Comparison of ENCODE assay signal across 11 mouse cellular contexts in genomic region chr9:48645648-48646126, GRCm38 (mm10). TPM values are rescaled to one million over a fixed set of nuclear protein-coding genes. Genes with fewer than 3 reads are reported as not detected.
DNase-seq lines count a peak whose midpoint lies in the region; ATAC-seq and TF ChIP-seq lines count a peak whose summit lies in the region.
"Had no signal": no experiment of that assay in that cellular context is flagged by ENCODE, and none has a peak within 500 bp of the region (broad histone marks: within the 10 kb centered on the region; RNA-seq: fewer than 3 reads in every experiment).

No protein-coding gene starts in this region.

- no peak overlapping the region for H3K9ac ChIP-seq in liver, postnatal 0 days (replicated peaks)
- H3K9ac ChIP-seq in neural tube, embryonic 15.5 days (replicated peaks): no peak overlapping the region
- H3K9ac ChIP-seq in hindbrain, embryonic 13.5 days: no peak overlapping the region
- H3K9ac ChIP-seq: forebrain, embryonic 15.5 days; hindbrain, embryonic 14.5 days had no signal

- intact Hi-C loops in heart, postnatal 14 days (cut with DNase I): loop anchor here (1.0 to 2.0 kb wide), 4 partner anchors 215 to 405 kb away; no protein-coding TSS in a partner anchor

- H3K27me3 ChIP-seq in heart, embryonic 10.5 days (ENCODE audit: insufficient read depth, poor library complexity, severe bottlenecking): peaks cover 20% of the 10 kb centered on the region
- H3K27me3 ChIP-seq in liver, postnatal 0 days (ENCODE audit: insufficient read depth, low read length): no peaks in the 10 kb centered on the region
- 0 out of 2 replicates have a peak, but pooled peaks cover 3% of the 10 kb centered on the region for H3K27me3 ChIP-seq in neural tube, embryonic 15.5 days (replicated peaks)
- H3K27me3 ChIP-seq in embryonic facial prominence, embryonic 10.5 days (replicated peaks; ENCODE audit: low read depth, poor library complexity, severe bottlenecking): peaks cover 20% of the 10 kb centered on the region
- H3K27me3 ChIP-seq in hindbrain, embryonic 13.5 days: peaks cover 8% of the 10 kb centered on the region; the same call in 1 of the 2 replicates

- ATAC-seq in liver, postnatal 0 days: no peak
- ATAC-seq in neural tube, embryonic 15.5 days (ENCODE audit: low FRiP score): 0 out of 2 replicates have a peak, but pooled peaks have one; percentile 14
- no peak for ATAC-seq in hindbrain, embryonic 13.5 days (ENCODE audit: low FRiP score)

- H3K4me1 ChIP-seq in heart, embryonic 10.5 days: peaks cover 34% of the 10 kb centered on the region
- peaks cover 22% of the 10 kb centered on the region for H3K4me1 ChIP-seq in liver, postnatal 0 days (ENCODE audit: insufficient read depth)
- H3K4me1 ChIP-seq in neural tube, embryonic 15.5 days: peaks cover 32% of the 10 kb centered on the region
- peaks cover 42% of the 10 kb centered on the region for H3K4me1 ChIP-seq in embryonic facial prominence, embryonic 10.5 days
- H3K4me1 ChIP-seq in hindbrain, embryonic 13.5 days (replicated peaks): peaks cover 37% of the 10 kb centered on the region

- TF ChIP-seq EP300 in liver, postnatal 0 days (IDR thresholded peaks at IDR 0.05; ENCODE audit: low read depth): no peak

- WGBS in heart, embryonic 10.5 days: 60% methylated on average over 4 of the region's 4 CpGs
- 45% methylated on average over 4 of the region's 4 CpGs for WGBS in liver, postnatal 0 days (ENCODE audit: insufficient replicate concordance)
- WGBS in neural tube, embryonic 15.5 days: 54% methylated on average over 4 of the region's 4 CpGs
- 63% methylated on average over 4 of the region's 4 CpGs for WGBS in embryonic facial prominence, embryonic 10.5 days
- WGBS in hindbrain, embryonic 13.5 days: 56% methylated on average over 4 of the region's 4 CpGs

- H3K36me3 ChIP-seq in heart, embryonic 10.5 days: no peaks in the 10 kb centered on the region
- H3K36me3 ChIP-seq in liver, postnatal 0 days (replicated peaks; ENCODE audit: insufficient read depth, low read length): no peaks in the 10 kb centered on the region
- no peaks in the 10 kb centered on the region for H3K36me3 ChIP-seq in neural tube, embryonic 15.5 days
- no peaks in the 10 kb centered on the region for H3K36me3 ChIP-seq in embryonic facial prominence, embryonic 10.5 days (replicated peaks)
- H3K36me3 ChIP-seq in hindbrain, embryonic 13.5 days: no peaks in the 10 kb centered on the region
- H3K36me3 ChIP-seq: forebrain, embryonic 15.5 days had no signal

- no peak overlapping the region for H3K4me3 ChIP-seq in heart, embryonic 10.5 days
- no peak overlapping the region for H3K4me3 ChIP-seq in liver, postnatal 0 days (ENCODE audit: low read depth, low read length)
- no peak overlapping the region for H3K4me3 ChIP-seq in neural tube, embryonic 15.5 days (replicated peaks)
- H3K4me3 ChIP-seq in embryonic facial prominence, embryonic 10.5 days: no peak overlapping the region
- no peak overlapping the region for H3K4me3 ChIP-seq in hindbrain, embryonic 13.5 days
- H3K4me3 ChIP-seq: forebrain, embryonic 15.5 days had no signal

- H3K27ac ChIP-seq in heart, embryonic 10.5 days: no peak overlapping the region
- no peak overlapping the region for H3K27ac ChIP-seq in liver, postnatal 0 days (ENCODE audit: low read depth)
- no peak overlapping the region for H3K27ac ChIP-seq in neural tube, embryonic 15.5 days (replicated peaks)
- no peak overlapping the region for H3K27ac ChIP-seq in embryonic facial prominence, embryonic 10.5 days (replicated peaks)
- no peak overlapping the region for H3K27ac ChIP-seq in hindbrain, embryonic 13.5 days
- H3K27ac ChIP-seq: forebrain, embryonic 15.5 days; hindbrain, embryonic 14.5 days had no signal

- H3K9me3 ChIP-seq in heart, embryonic 10.5 days: peaks cover 7% of the 10 kb centered on the region
- peaks cover 10% of the 10 kb centered on the region for H3K9me3 ChIP-seq in liver, postnatal 0 days (ENCODE audit: low read length)
- no peaks in the 10 kb centered on the region for H3K9me3 ChIP-seq in neural tube, embryonic 15.5 days (replicated peaks)
- H3K9me3 ChIP-seq in embryonic facial prominence, embryonic 10.5 days: peaks cover 9% of the 10 kb centered on the region
- peaks cover 8% of the 10 kb centered on the region; the same call in 1 of the 2 replicates for H3K9me3 ChIP-seq in hindbrain, embryonic 13.5 days

- DNase-seq in heart, embryonic 10.5 days (ENCODE audit: low spot score): peak; percentile 61
- DNase-seq in heart, postnatal 14 days: no peak
- DNase-seq in liver, postnatal 0 days: peak; percentile 13
- DNase-seq in liver: no peak
- no peak for DNase-seq in neural tube, embryonic 10.5 days (ENCODE audit: extremely low spot score, low spot score)
- DNase-seq in embryonic facial prominence, embryonic 10.5 days (ENCODE audit: low spot score): peak; percentile 9

- no peak for TF ChIP-seq CTCF in liver, postnatal 0 days (IDR thresholded peaks at IDR 0.05; ENCODE audit: low read depth)

- no peak overlapping the region for H3K4me2 ChIP-seq in liver, postnatal 0 days (ENCODE audit: low read depth, low read length)
- no peak overlapping the region for H3K4me2 ChIP-seq in neural tube, embryonic 15.5 days
- no peak overlapping the region for H3K4me2 ChIP-seq in hindbrain, embryonic 13.5 days
- H3K4me2 ChIP-seq: forebrain, embryonic 15.5 days; hindbrain, embryonic 14.5 days had no signal

RNA-seq across cellular contexts. Expression of gene Nnmt, which starts 40.7 kb away (rescaled TPM):
- 2.1 and 2.5 TPM in 2 replicates for polyA plus RNA-seq in heart, embryonic 10.5 days (2016; fragmentation: Nextera tagmentation; extraction: Ambion mirVana)
- total RNA-seq in heart, postnatal 14 days (2021): 10 to 100 TPM in 1 of 2 experiments, 1 to 10 TPM in 1; 9.0 to 10.9 TPM
- 0.34 and 0.41 TPM in 2 replicates for polyA plus RNA-seq in liver, postnatal 0 days (2015; fragmentation: Nextera tagmentation; extraction: Ambion mirVana)
- 0.70 and 0.92 TPM in 2 replicates for polyA plus RNA-seq in neural tube, embryonic 15.5 days (2015; fragmentation: Nextera tagmentation; extraction: Ambion mirVana)
- 0.59 and 0.61 TPM in 2 replicates for polyA plus RNA-seq in embryonic facial prominence, embryonic 10.5 days (2016; fragmentation: Nextera tagmentation; extraction: Ambion mirVana)
- polyA plus RNA-seq in hindbrain, embryonic 13.5 days (2015; fragmentation: Nextera tagmentation; extraction: Ambion mirVana): 0.38 and 0.81 TPM in 2 replicates
- total RNA-seq: hematopoietic stem cell, adult 5-6 weeks had no signal

Comparison
In these comparisons a context has a peak if more than half of its experiments do, and no peak if none do; other contexts are left out.
1. DNase-seq: peak in heart, embryonic 10.5 days (single experiment), liver, postnatal 0 days (single experiment) and embryonic facial prominence, embryonic 10.5 days (single experiment); none in heart, postnatal 14 days (0 of 2), liver (single experiment) and neural tube, embryonic 10.5 days (single experiment).